Mouse (Mus musculus) intestine, embryonic 16.5 days (tissue): ENCODE data around the gene Mau2. TPM values are rescaled to one million over a fixed set of nuclear protein-coding genes. Genes with fewer than 3 reads are reported as not detected.
A peak's percentile ranks its signal among the peaks of the same experiment; 100 is the strongest.
"Not testable (repeated sequence)": the region's sequence is repeated elsewhere in the genome, so short reads cannot be mapped to it uniquely, and the experiment has no call there.

Experiments
- ATAC-seq: fragments of 200-750 bp; cut with Nextera tagmentation; 2 replicates; pipeline ENCODE4 v1.8.0; 2017; ENCODE audit warnings: moderate TSS enrichment, moderate library complexity
- H3K27ac ChIP-seq: fragments of 300-500 bp; sonication (generic); 2 replicates; pipeline ENCODE4 v1.5.1; 2014; ENCODE audit warnings: mild to moderate bottlenecking, low read length
- H3K27me3 ChIP-seq: fragments of 300-500 bp; sonication (generic); replicated peaks from 2 replicates; pipeline ENCODE4 v1.6.1; 2014; ENCODE audit warnings: low read length, control low read depth, mixed read lengths; ENCODE audit not compliant: control insufficient read depth, insufficient read depth
- H3K36me3 ChIP-seq: fragments of 300-500 bp; sonication (generic); 2 replicates; pipeline ENCODE4 v1.6.1; 2014; ENCODE audit warnings: low read length, control low read depth; ENCODE audit not compliant: control insufficient read depth, insufficient read depth
- H3K4me1 ChIP-seq: fragments of 300-500 bp; sonication (generic); 2 replicates; pipeline ENCODE4 v1.6.1; 2014; ENCODE audit warnings: low read length, control low read depth, mixed read lengths; ENCODE audit not compliant: control insufficient read depth, insufficient read depth
- H3K4me2 ChIP-seq: fragments of 300-500 bp; sonication (generic); 2 replicates; pipeline ENCODE4 v1.6.1; 2014; ENCODE audit warnings: low read depth, low read length, control low read depth
- H3K4me3 ChIP-seq: fragments of 300-500 bp; sonication (generic); 2 replicates; pipeline ENCODE4 v1.5.1; 2014; ENCODE audit warnings: mild to moderate bottlenecking, low read length
- H3K9ac ChIP-seq: fragments of 300-500 bp; sonication (generic); 2 replicates; pipeline ENCODE4 v1.6.1; 2014; ENCODE audit warnings: low read depth, low read length
- H3K9me3 ChIP-seq: fragments of 300-500 bp; sonication (generic); 2 replicates; pipeline ENCODE4 v1.6.1; 2016; ENCODE audit warnings: low read length, control low read depth; ENCODE audit not compliant: control insufficient read depth
- WGBS: fragments of 180-500 bp; shearing (Covaris S2); extraction: QIAGEN DNeasy Blood & Tissue Kit; methylation state at CpG from one replicate; pipeline ENCODE4 v1.1.7; 2014; 5-methylcytosine and 5-hydroxymethylcytosine counted together
- polyA plus RNA-seq: library from polyadenylated mRNA; unstranded; fragments of >200 nt; fragmentation: Nextera tagmentation; extraction: Ambion mirVana; gene quantifications from 2 replicates; pipeline ENCODE4 v1.2.1, GENCODE M21; 2015

Gene Mau2
- polyA plus RNA-seq, 1 experiment from 2014 or later = 44.4 TPM

DNA sequence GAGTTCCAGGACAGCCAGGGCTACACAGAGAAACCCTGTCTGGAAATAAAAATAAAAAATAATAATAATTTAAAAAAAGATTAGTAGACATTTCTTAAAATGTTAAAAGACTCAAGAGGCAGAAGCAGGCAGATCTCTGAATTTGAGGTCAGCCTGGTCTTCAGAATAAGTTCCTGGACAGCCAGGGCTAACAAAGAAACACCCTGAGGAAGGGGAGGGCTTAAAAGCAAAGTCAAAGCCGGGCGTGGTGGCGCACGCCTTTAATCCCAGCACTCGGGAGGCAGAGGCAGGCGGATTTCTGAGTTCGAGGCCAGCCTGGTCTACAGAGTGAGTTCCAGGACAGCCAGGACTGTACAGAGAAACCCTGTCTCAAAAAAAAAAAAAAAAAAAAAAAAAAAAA lies 53.6 kb downstream of the Mau2 start:
- not testable (repeated sequence) for H3K4me3 ChIP-seq, H3K27ac ChIP-seq, H3K36me3 ChIP-seq, H3K9me3 ChIP-seq, H3K27me3 ChIP-seq, H3K9ac ChIP-seq, H3K4me1 ChIP-seq, ATAC-seq, H3K4me2 ChIP-seq
- WGBS = 94% methylated on average over 5 of the region's 7 CpGs

DNA sequence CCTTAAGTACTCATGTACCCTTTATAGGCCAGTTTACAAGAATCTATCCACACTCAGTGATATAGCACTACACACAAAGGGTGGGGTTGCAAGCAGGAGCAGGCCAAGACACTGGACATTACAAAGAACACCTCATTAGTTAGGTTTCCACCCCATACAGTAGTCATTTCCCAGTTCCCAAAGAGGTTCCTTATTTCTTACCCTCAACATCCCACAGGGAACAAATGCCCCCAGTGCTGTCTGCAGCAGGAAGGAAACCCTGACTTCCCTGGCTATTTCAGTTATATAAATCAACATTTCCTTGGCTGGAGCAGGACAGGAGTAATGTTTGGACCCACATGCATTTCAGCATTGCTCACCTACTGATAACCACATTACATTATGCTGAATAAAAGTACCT lies 54.8 kb downstream of the Mau2 start:
- no peak overlapping the region for H3K4me2 ChIP-seq
- no peaks in the 10 kb centered on the region for H3K9me3 ChIP-seq
- ATAC-seq = no peak

DNA sequence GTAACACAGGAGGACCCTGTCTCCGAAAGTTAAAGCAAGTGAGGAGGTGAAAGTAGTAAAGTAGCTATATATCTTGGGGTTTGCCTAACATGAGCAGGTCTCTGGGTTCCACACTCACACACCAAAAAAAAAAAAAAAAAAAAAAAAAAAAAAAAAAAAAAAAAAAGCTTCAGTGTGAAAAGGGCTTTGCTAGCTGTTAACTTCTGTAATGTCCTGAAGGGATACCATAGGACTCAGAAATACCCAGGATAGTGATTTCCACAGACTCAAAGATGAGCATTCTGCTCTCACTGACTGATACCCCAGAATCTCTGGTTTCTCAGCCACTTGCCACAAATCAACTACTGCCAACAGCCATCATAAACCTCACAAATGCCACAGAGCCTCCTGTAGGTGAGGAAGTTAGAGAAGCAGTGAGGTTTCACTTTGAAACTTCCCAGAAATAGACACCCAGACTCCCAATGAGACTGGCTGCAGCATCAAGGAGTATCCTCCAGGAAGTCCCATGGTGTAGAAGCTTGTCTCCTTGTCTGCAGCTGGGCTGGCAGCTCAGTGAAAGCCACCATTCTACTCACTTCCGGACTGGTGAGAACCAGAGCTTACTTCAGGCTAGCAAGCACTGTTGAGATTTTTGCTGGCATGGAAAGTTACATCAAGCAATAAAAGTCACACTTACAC lies 57.5 kb downstream of the Mau2 start:
- Histone ChIP-seq H3K36me3 (no peaks in the 10 kb centered on the region), H3K4me2 (no peak overlapping the region), H3K27me3 (no peaks in the 10 kb centered on the region), H3K27ac (no peak overlapping the region), H3K9ac (no peak overlapping the region), H3K4me1 (no peaks in the 10 kb centered on the region), H3K9me3 (no peaks in the 10 kb centered on the region), H3K4me3 (no peak overlapping the region)
- 88% methylated on average over 2 of the region's 2 CpGs for WGBS
- ATAC-seq = no peak

More for the DNA sequence above, 54.8 kb downstream of the Mau2 start:
- no peak overlapping the region for H3K4me3 ChIP-seq
- H3K4me1 ChIP-seq = no peaks in the 10 kb centered on the region
- no peaks in the 10 kb centered on the region for H3K27me3 ChIP-seq
- no peak overlapping the region for H3K9ac ChIP-seq
- no peak overlapping the region for H3K27ac ChIP-seq
- no peaks in the 10 kb centered on the region for H3K36me3 ChIP-seq

DNA sequence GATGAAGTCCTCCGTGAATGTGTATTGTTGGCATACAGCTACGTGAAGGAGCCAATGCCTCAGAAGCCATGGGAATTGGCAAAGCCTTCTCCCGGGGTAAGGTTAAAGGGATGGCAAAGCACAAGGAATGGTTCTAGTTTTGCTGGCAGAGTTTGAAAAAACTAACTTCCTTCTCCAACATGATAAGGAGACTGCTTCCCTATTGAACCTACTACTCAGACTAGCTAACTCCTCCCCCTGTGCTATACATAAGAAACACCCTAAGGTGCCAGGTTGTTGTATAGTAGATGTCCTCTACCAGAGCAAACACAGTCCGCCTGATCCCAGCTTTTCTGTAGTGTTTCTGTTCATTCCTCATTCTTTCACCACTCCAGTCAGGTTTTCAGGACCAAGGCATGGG lies 64.1 kb downstream of the Mau2 start:
- no peak overlapping the region for H3K9ac ChIP-seq
- 93% methylated on average over 4 of the region's 4 CpGs for WGBS

DNA sequence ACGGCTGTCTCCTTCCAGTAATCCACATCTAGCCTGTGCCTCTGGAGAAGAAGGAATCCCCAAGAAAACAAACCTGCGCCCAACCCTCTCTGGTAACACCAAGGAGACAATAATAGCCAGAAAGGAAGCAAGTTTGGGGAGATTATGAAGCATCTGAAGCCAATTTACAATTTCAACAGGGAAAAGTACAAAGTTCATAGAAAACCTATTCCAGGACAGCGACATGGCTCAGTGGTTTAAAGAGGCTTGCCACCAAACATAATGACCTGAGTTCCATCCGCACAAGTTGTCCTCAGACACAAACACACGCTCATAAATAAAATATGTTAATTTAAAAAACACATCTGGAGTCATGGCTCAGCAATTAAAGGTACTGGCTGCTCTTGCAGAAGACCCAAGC lies 67.7 kb downstream of the Mau2 start:
- no peak for ATAC-seq
- Histone ChIP-seq H3K9ac (peak overlapping the region; percentile 96), H3K27ac (peak overlapping the region; percentile 76), H3K4me3 (peak overlapping the region; percentile 93), H3K27me3 (no peaks in the 10 kb centered on the region), H3K4me1 (peaks cover 30% of the 10 kb centered on the region), H3K4me2 (peak overlapping the region; percentile 79), H3K36me3 (no peaks in the 10 kb centered on the region), H3K9me3 (no peaks in the 10 kb centered on the region)
- 39% methylated on average over 5 of the region's 5 CpGs for WGBS

More for the DNA sequence above, 64.1 kb downstream of the Mau2 start:
- H3K4me2 ChIP-seq = no peak overlapping the region
- peaks cover 3% of the 10 kb centered on the region; the same call in 1 of the 2 replicates for H3K4me1 ChIP-seq
- no peaks in the 10 kb centered on the region for H3K9me3 ChIP-seq
- H3K27me3 ChIP-seq = no peaks in the 10 kb centered on the region
- no peak overlapping the region for H3K4me3 ChIP-seq
- no peak for ATAC-seq
- no peak overlapping the region for H3K27ac ChIP-seq
- H3K36me3 ChIP-seq = no peaks in the 10 kb centered on the region

DNA sequence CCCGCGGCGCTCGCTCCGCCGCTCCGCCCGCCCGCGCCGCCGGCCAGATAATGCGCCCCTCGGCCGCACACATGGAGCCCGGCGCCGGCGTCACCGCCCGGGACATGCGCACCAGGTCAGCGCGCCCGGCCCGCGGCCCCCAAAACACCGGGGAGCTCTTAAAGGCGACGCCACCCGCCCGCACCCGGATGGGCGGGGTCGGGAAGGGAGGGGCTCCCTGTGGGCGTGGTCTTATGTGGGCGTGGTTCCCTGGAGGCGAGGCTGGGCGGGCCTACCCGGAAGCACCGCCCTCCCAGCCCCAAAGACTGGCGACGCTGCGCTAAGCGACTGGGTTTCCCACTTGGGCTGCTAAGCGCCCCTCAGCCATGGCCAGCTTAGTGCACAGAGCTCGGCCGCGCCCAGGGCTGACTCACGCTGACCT lies 68.3 kb downstream of the Mau2 start:
- Histone ChIP-seq H3K9me3 (no peaks in the 10 kb centered on the region), H3K4me1 (peaks cover 36% of the 10 kb centered on the region), H3K27ac (peak overlapping the region; percentile 89), H3K4me3 (peak overlapping the region; percentile 93), H3K27me3 (no peaks in the 10 kb centered on the region), H3K4me2 (peak overlapping the region; percentile 79), H3K9ac (peak overlapping the region; percentile 96), H3K36me3 (no peaks in the 10 kb centered on the region)
- peak; percentile 94 for ATAC-seq
- 0% methylated on average over 48 of the region's 50 CpGs for WGBS

DNA sequence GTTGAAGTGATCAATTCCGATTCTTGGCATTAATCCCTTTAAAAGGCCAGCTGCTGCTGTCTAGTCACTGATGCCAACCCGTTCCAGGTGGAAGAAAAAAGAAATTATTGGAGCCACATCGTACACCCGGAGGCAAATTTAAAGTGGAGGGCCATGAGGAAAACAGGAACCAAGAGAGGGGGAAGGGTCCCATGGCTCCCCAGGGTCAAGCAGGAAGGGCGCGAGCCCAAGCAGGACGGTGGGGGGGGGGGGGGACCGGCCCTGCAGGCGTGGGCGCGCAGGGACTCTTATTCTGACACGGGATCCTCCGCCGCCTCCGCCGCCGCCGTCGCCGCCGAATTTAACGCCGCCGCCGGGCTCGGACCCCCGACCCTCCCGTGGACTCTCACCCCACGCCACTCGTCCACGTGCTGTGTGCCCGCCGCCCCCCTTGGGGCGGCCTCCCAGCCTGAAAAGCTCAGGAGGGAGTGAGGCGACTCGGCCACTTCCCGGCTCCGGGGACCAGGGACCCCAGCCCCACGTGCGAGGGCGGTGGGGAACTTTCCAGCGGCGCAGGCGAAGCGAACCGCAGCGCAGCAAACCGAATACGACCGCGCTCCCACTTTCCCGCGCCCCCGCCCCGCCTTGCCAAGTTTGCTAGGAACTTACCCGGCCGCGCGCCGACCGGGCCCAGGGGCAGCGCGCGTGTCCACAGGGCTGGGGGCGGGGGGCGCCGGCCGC lies 68.9 kb downstream of the Mau2 start:
- H3K9ac ChIP-seq = peak overlapping the region; percentile 96
- H3K27ac ChIP-seq = peak overlapping the region; percentile 89
- H3K4me2 ChIP-seq = peak overlapping the region; percentile 79
- no peaks in the 10 kb centered on the region for H3K36me3 ChIP-seq
- peaks cover 37% of the 10 kb centered on the region for H3K4me1 ChIP-seq
- under 1% methylated on average over 68 of the region's 68 CpGs for WGBS
- no peaks in the 10 kb centered on the region for H3K9me3 ChIP-seq
- ATAC-seq = peak; percentile 39
- H3K4me3 ChIP-seq = peak overlapping the region; percentile 93
- H3K27me3 ChIP-seq = no peaks in the 10 kb centered on the region

DNA sequence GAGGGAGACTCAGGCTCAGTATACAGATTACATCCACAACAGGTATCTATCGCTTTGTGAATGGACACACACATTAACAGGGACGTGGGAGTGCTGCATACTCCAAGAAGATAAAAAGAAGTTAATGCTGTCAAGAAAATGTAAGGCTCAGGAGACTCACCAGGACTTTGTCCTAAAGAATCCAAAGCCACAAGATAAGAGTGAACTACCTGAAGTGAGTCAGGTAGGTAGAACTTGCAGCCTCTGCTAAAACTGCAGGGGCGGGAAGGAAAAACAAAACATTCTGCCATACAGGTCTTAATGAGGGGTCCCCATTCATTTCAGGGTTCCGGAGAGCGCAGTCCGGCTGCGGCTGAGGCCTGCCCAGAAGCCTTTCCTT lies 69.5 kb downstream of the Mau2 start:
- no peaks in the 10 kb centered on the region for H3K36me3 ChIP-seq
- 5% methylated on average over 7 of the region's 7 CpGs for WGBS
- H3K4me1 ChIP-seq = peaks cover 37% of the 10 kb centered on the region
- H3K27ac ChIP-seq = peak overlapping the region; percentile 89
- ATAC-seq = peak; percentile 11
- no peaks in the 10 kb centered on the region for H3K27me3 ChIP-seq
- no peaks in the 10 kb centered on the region for H3K9me3 ChIP-seq
- peak overlapping the region; percentile 96 for H3K9ac ChIP-seq
- peak overlapping the region; percentile 93 for H3K4me3 ChIP-seq
- H3K4me2 ChIP-seq = peak overlapping the region; percentile 79

DNA sequence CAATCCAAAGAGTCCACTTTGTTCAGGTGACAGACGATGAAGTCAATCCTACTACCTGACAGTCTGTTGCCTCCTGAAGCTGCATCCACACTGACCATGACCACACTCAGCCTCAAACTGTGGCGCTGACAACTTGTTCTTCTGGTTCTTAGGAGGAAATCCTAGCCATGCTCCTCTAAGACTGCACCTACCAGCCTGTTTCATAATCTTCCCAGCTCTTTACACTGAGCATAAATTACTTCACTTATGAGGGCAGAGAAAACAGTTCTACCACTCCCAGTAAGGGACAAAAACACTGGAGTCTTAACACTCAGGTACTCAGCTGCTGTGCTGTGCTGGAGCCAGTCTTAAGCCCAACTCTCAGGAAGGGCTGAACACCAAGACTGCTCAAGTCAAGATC lies 71.7 kb downstream of the Mau2 start:
- WGBS = 68% methylated on average over 2 of the region's 2 CpGs

More for the DNA sequence above, 71.7 kb downstream of the Mau2 start:
- Histone ChIP-seq H3K9me3 (no peaks in the 10 kb centered on the region), H3K27me3 (no peaks in the 10 kb centered on the region), H3K27ac (peak overlapping the region; percentile 34; the same call in 1 of the 2 replicates), H3K36me3 (no peaks in the 10 kb centered on the region; the same call in 1 of the 2 replicates), H3K4me1 (peaks cover 40% of the 10 kb centered on the region), H3K4me2 (no peak overlapping the region), H3K4me3 (no peak overlapping the region), H3K9ac (0 out of 2 replicates have a peak overlapping the region, but pooled peaks have one; percentile 23)
- no peak for ATAC-seq
